Mouse (Mus musculus): ENCODE measurements around the gene Zfp709. TPM values are rescaled to one million over a fixed set of nuclear protein-coding genes. Genes with fewer than 3 reads are reported as not detected.
"Not testable (repeated sequence)": the region's sequence is repeated elsewhere in the genome, so short reads cannot be mapped to it uniquely, and the experiment has no call there.

The Zfp709 gene
- 7.2 and 8.0 TPM in 2 replicates for polyA plus RNA-seq (2016; fragmentation: Nextera tagmentation; extraction: Ambion mirVana)

GRCm38 (mm10) chr8:71881618-71882274 is at the start of gene Zfp709:
Zfp709 (plus strand) TSS chr8:71882019.
- Histone ChIP-seq H3K9ac (peak within 1 kb of the TSS; percentile 75), H3K4me3 (peak within 1 kb of the TSS; percentile 61), H3K4me2 (replicated peaks) (peak within 1 kb of the TSS; percentile 70), H3K9me3 (replicated peaks) (peaks cover 22% of the 10 kb centered on the region), H3K4me1 (0 out of 2 replicates have a peak, but pooled peaks cover 4% of the 10 kb centered on the region), H3K27ac (peak within 1 kb of the TSS; percentile 71), H3K27me3 (no peaks in the 10 kb centered on the region), H3K36me3 (peaks cover 21% of the 10 kb centered on the region)
- peak; percentile 91 for ATAC-seq (ENCODE audit: low FRiP score)
- WGBS = 5% methylated on average over 45 of the region's 45 CpGs

GRCm38 (mm10) chr8:71838207-71838606 is 43.6 kb upstream of the Zfp709 start:
- not testable (repeated sequence) for H3K9me3 ChIP-seq (replicated peaks); H3K27me3 ChIP-seq

GRCm38 (mm10) chr8:71841201-71841817 is 40.5 kb upstream of the Zfp709 start:
- H3K4me1 ChIP-seq; H3K27ac ChIP-seq; H3K4me2 ChIP-seq (replicated peaks); H3K9ac ChIP-seq; H3K4me3 ChIP-seq; H3K36me3 ChIP-seq; H3K9me3 ChIP-seq (replicated peaks); H3K27me3 ChIP-seq: not testable (repeated sequence)
- 89% methylated on average over 3 of the region's 3 CpGs for WGBS
- ATAC-seq (ENCODE audit: low FRiP score) = 0 out of 2 replicates have a peak, but pooled peaks have one; percentile 19

More at GRCm38 (mm10) chr8:71838207-71838606, 43.6 kb upstream of the Zfp709 start:
- 81% methylated on average over 4 of the region's 4 CpGs for WGBS
- not testable (repeated sequence) for H3K36me3 ChIP-seq; H3K4me3 ChIP-seq; H3K4me2 ChIP-seq (replicated peaks); H3K27ac ChIP-seq; H3K9ac ChIP-seq; H3K4me1 ChIP-seq
- peak; percentile 29; the same call in 1 of the 2 replicates for ATAC-seq (ENCODE audit: low FRiP score)

- not testable (repeated sequence) for H3K4me1 ChIP-seq; H3K4me2 ChIP-seq (replicated peaks); H3K27ac ChIP-seq; H3K9ac ChIP-seq; ATAC-seq (ENCODE audit: low FRiP score); H3K36me3 ChIP-seq; H3K4me3 ChIP-seq; H3K9me3 ChIP-seq (replicated peaks); H3K27me3 ChIP-seq
- WGBS = 80% methylated on average over 2 of the region's 2 CpGs
Measured at GRCm38 (mm10) chr8:71842476-71842875, 39.3 kb upstream of the Zfp709 start.

- not testable (repeated sequence) for ATAC-seq (ENCODE audit: low FRiP score); H3K9me3 ChIP-seq (replicated peaks); H3K4me3 ChIP-seq; H3K36me3 ChIP-seq; H3K4me2 ChIP-seq (replicated peaks); H3K27ac ChIP-seq; H3K4me1 ChIP-seq; H3K9ac ChIP-seq; H3K27me3 ChIP-seq
- 81% methylated on average over 1 of the region's 1 CpGs for WGBS
Measured at GRCm38 (mm10) chr8:71844453-71844852, 37.4 kb upstream of the Zfp709 start.

GRCm38 (mm10) chr8:71845993-71846483 is 35.8 kb upstream of the Zfp709 start:
- H3K9ac ChIP-seq; H3K36me3 ChIP-seq; ATAC-seq (ENCODE audit: low FRiP score); H3K9me3 ChIP-seq (replicated peaks); H3K4me1 ChIP-seq; H3K4me2 ChIP-seq (replicated peaks); H3K4me3 ChIP-seq; H3K27me3 ChIP-seq; H3K27ac ChIP-seq: not testable (repeated sequence)
- 82% methylated on average over 1 of the region's 1 CpGs for WGBS

- not testable (repeated sequence) for ATAC-seq (ENCODE audit: low FRiP score); H3K4me1 ChIP-seq; H3K9me3 ChIP-seq (replicated peaks); H3K4me2 ChIP-seq (replicated peaks); H3K9ac ChIP-seq; H3K4me3 ChIP-seq; H3K27ac ChIP-seq; H3K36me3 ChIP-seq; H3K27me3 ChIP-seq
- 85% methylated on average over 2 of the region's 2 CpGs for WGBS
Measured at GRCm38 (mm10) chr8:71846745-71847144, 35.1 kb upstream of the Zfp709 start.

GRCm38 (mm10) chr8:71851014-71851413 is 30.8 kb upstream of the Zfp709 start:
- H3K9ac ChIP-seq; H3K27me3 ChIP-seq; H3K4me2 ChIP-seq (replicated peaks); H3K4me1 ChIP-seq; H3K27ac ChIP-seq; H3K4me3 ChIP-seq; H3K9me3 ChIP-seq (replicated peaks); H3K36me3 ChIP-seq; ATAC-seq (ENCODE audit: low FRiP score): not testable (repeated sequence)
- whole genome bisulfite sequencing = 92% methylated on average over 1 of the region's 1 CpGs

- H3K9ac ChIP-seq; ATAC-seq (ENCODE audit: low FRiP score); H3K36me3 ChIP-seq; H3K4me2 ChIP-seq (replicated peaks); H3K27me3 ChIP-seq; H3K9me3 ChIP-seq (replicated peaks); H3K27ac ChIP-seq; H3K4me3 ChIP-seq; H3K4me1 ChIP-seq: not testable (repeated sequence)
Measured at GRCm38 (mm10) chr8:71853360-71853759, 28.5 kb upstream of the Zfp709 start.

GRCm38 (mm10) chr8:71856630-71857328 is 25.0 kb upstream of the Zfp709 start:
- H3K27ac ChIP-seq; H3K36me3 ChIP-seq; H3K4me3 ChIP-seq; H3K9me3 ChIP-seq (replicated peaks); H3K4me1 ChIP-seq; H3K4me2 ChIP-seq (replicated peaks); H3K27me3 ChIP-seq; H3K9ac ChIP-seq: not testable (repeated sequence)
- WGBS = 81% methylated on average over 9 of the region's 10 CpGs
- ATAC-seq (ENCODE audit: low FRiP score) = peak; percentile 74

- H3K4me2 ChIP-seq (replicated peaks); H3K27me3 ChIP-seq; H3K36me3 ChIP-seq; H3K27ac ChIP-seq; H3K9ac ChIP-seq; H3K9me3 ChIP-seq (replicated peaks); H3K4me3 ChIP-seq; H3K4me1 ChIP-seq: not testable (repeated sequence)
- peak; percentile 67; the same call in 1 of the 2 replicates for ATAC-seq (ENCODE audit: low FRiP score)
- 82% methylated on average over 2 of the region's 2 CpGs for WGBS
Measured at GRCm38 (mm10) chr8:71857364-71857763, 24.5 kb upstream of the Zfp709 start.

GRCm38 (mm10) chr8:71861551-71861950 is 20.3 kb upstream of the Zfp709 start:
- H3K36me3 ChIP-seq; H3K27me3 ChIP-seq; H3K9me3 ChIP-seq (replicated peaks); H3K4me2 ChIP-seq (replicated peaks); H3K9ac ChIP-seq; ATAC-seq (ENCODE audit: low FRiP score); H3K4me3 ChIP-seq; H3K4me1 ChIP-seq; H3K27ac ChIP-seq: not testable (repeated sequence)
- WGBS = 93% methylated on average over 1 of the region's 1 CpGs

Measured in hindbrain, embryonic 12.5 days (tissue).